ENCODE assay signal across 9 mouse cellular contexts in genomic region chr1:159570270-159570669, GRCm38 (mm10). TPM values are rescaled to one million over a fixed set of nuclear protein-coding genes. Genes with fewer than 3 reads are reported as not detected.
DNase-seq lines count a peak whose midpoint lies in the region; ATAC-seq lines count a peak whose summit lies in the region.
"Had no signal": no experiment of that assay in that cellular context is flagged by ENCODE, and none has a peak within 500 bp of the region (broad histone marks: within the 10 kb centered on the region; RNA-seq: fewer than 3 reads in every experiment).

No protein-coding gene starts in this region.

- intact Hi-C loops in heart, postnatal 36 days (cut with DNase I), result no loop called here
- intact Hi-C loops in left cerebral cortex, postnatal 10 days (cut with DNase I), result no loop called here

- no peak overlapping the region for H3K9ac ChIP-seq in heart, embryonic 14.5 days (ENCODE audit: low read length)
- no peak overlapping the region for H3K9ac ChIP-seq in forebrain, embryonic 12.5 days
- H3K9ac ChIP-seq in midbrain, embryonic 14.5 days (replicated peaks; ENCODE audit: low read length), result no peak overlapping the region

- no peak overlapping the region for H3K4me2 ChIP-seq in heart, embryonic 14.5 days (ENCODE audit: low read length)
- peak overlapping the region; percentile 17; the same call in 1 of the 2 replicates for H3K4me2 ChIP-seq in forebrain, embryonic 12.5 days
- 0 out of 2 replicates have a peak overlapping the region, but pooled peaks have one; percentile 16 for H3K4me2 ChIP-seq in midbrain, embryonic 14.5 days (ENCODE audit: low read length)

- 26% methylated on average over 8 of the region's 8 CpGs for WGBS in heart, embryonic 14.5 days
- 18% methylated on average over 8 of the region's 8 CpGs for WGBS in forebrain, embryonic 12.5 days
- WGBS in hindbrain, embryonic 10.5 days, result 34% methylated on average over 8 of the region's 8 CpGs
- 10% methylated on average over 8 of the region's 8 CpGs for WGBS in midbrain, embryonic 14.5 days

- H3K9me3 ChIP-seq in heart, embryonic 14.5 days (ENCODE audit: control insufficient read depth, low read length), result no peaks in the 10 kb centered on the region
- H3K9me3 ChIP-seq in forebrain, embryonic 12.5 days, result no peaks in the 10 kb centered on the region
- H3K9me3 ChIP-seq in hindbrain, embryonic 10.5 days, result no peaks in the 10 kb centered on the region
- no peaks in the 10 kb centered on the region for H3K9me3 ChIP-seq in midbrain, embryonic 14.5 days (ENCODE audit: control insufficient read depth, low read length)

- H3K4me3 ChIP-seq in heart, embryonic 14.5 days (ENCODE audit: control insufficient read depth in 1 of 2, insufficient read depth in 1 of 2, low read depth in 1 of 2, low read length in 2 of 2), result no peak overlapping the region
- no peak overlapping the region for H3K4me3 ChIP-seq in forebrain, embryonic 12.5 days (replicated peaks)
- H3K4me3 ChIP-seq in hindbrain, embryonic 10.5 days, result no peak overlapping the region
- H3K4me3 ChIP-seq in midbrain, embryonic 14.5 days (replicated peaks; ENCODE audit: low read depth, low read length), result no peak overlapping the region

- H3K4me1 ChIP-seq in heart, embryonic 14.5 days (ENCODE audit: control insufficient read depth in 2 of 2, insufficient read depth in 2 of 2, low read length in 2 of 2), result no peaks in the 10 kb centered on the region
- peaks cover 10% of the 10 kb centered on the region for H3K4me1 ChIP-seq in forebrain, embryonic 12.5 days
- H3K4me1 ChIP-seq in hindbrain, embryonic 10.5 days (replicated peaks), result peaks cover 8% of the 10 kb centered on the region; the same call in 1 of the 2 replicates
- H3K4me1 ChIP-seq in midbrain, embryonic 14.5 days (ENCODE audit: control insufficient read depth, insufficient read depth, low read length), result peaks cover 4% of the 10 kb centered on the region; the same call in 1 of the 2 replicates

- DNase-seq in heart, postnatal 36 days, result no peak
- no peak for DNase-seq in hindbrain, embryonic 10.5 days (ENCODE audit: low spot score)
- DNase-seq in midbrain, embryonic 14.5 days, result peak; percentile 62
- DNase-seq in thymus, postnatal 36 days, result no peak
- DNase-seq in kidney, adult 18-20 months, result no peak
- no peak for DNase-seq in left cerebral cortex, postnatal 10 days (ENCODE audit: extremely low spot score in 1 of 2, low spot score in 2 of 2)
- DNase-seq: cerebellum, postnatal 36 days had no signal

- ATAC-seq in heart, embryonic 14.5 days (ENCODE audit: insufficient number of reproducible peaks, insufficient read depth, low FRiP score, low read depth), result no peak
- ATAC-seq in forebrain, embryonic 12.5 days (ENCODE audit: low FRiP score), result peak; percentile 74
- no peak for ATAC-seq in midbrain, embryonic 14.5 days (ENCODE audit: low FRiP score, low TSS enrichment)

- H3K27me3 ChIP-seq in heart, embryonic 14.5 days (ENCODE audit: control insufficient read depth, insufficient read depth, low read length), result no peaks in the 10 kb centered on the region
- H3K27me3 ChIP-seq in forebrain, embryonic 12.5 days, result peaks cover 3% of the 10 kb centered on the region; the same call in 1 of the 2 replicates
- no peaks in the 10 kb centered on the region for H3K27me3 ChIP-seq in hindbrain, embryonic 10.5 days (ENCODE audit: insufficient read depth, poor library complexity, severe bottlenecking)
- H3K27me3 ChIP-seq in midbrain, embryonic 14.5 days (ENCODE audit: control insufficient read depth, insufficient read depth, low read length), result no peaks in the 10 kb centered on the region

- no peaks in the 10 kb centered on the region for H3K36me3 ChIP-seq in heart, embryonic 14.5 days (ENCODE audit: control insufficient read depth, insufficient read depth, low read length)
- H3K36me3 ChIP-seq in forebrain, embryonic 12.5 days (replicated peaks), result no peaks in the 10 kb centered on the region
- H3K36me3 ChIP-seq in hindbrain, embryonic 10.5 days, result no peaks in the 10 kb centered on the region
- no peaks in the 10 kb centered on the region for H3K36me3 ChIP-seq in midbrain, embryonic 14.5 days (ENCODE audit: control insufficient read depth, insufficient read depth, low read length)

- peak overlapping the region; percentile 20 to 37; a peak in 1 of 4 replicates for H3K27ac ChIP-seq in heart, embryonic 14.5 days (replicated peaks in 1 of 2; ENCODE audit: control insufficient read depth in 1 of 2, insufficient read depth in 1 of 2, low read depth in 2 of 2, low read length in 2 of 2)
- no peak overlapping the region for H3K27ac ChIP-seq in forebrain, embryonic 12.5 days
- H3K27ac ChIP-seq in hindbrain, embryonic 10.5 days, result peak overlapping the region; percentile 50
- H3K27ac ChIP-seq in midbrain, embryonic 14.5 days (replicated peaks; ENCODE audit: low read depth, low read length), result peak overlapping the region; percentile 2; the same call in 1 of the 2 replicates

RNA-seq across cellular contexts. Expression of gene Tnr, which starts 46.7 kb away (rescaled TPM):
- 0.04 TPM in 1 of 2 replicates, not detected in the other for polyA plus RNA-seq in heart, embryonic 14.5 days (2014; fragmentation: Nextera tagmentation; extraction: Ambion mirVana)
- under 1 TPM; 0.17 to 0.68 TPM for total RNA-seq in heart, postnatal 36 days (2021)
- polyA plus RNA-seq in forebrain, embryonic 12.5 days (2016; fragmentation: Nextera tagmentation; extraction: Ambion mirVana), result 0.75 and 1.4 TPM in 2 replicates
- polyA plus RNA-seq in hindbrain, embryonic 10.5 days (2016; fragmentation: Nextera tagmentation; extraction: Ambion mirVana), result 0.10 and 0.20 TPM in 2 replicates
- polyA plus RNA-seq in midbrain, embryonic 14.5 days (2014; fragmentation: Nextera tagmentation; extraction: Ambion mirVana), result 4.4 and 4.6 TPM in 2 replicates
- total RNA-seq in left cerebral cortex, postnatal 10 days (2021), result 100 to 1,000 TPM; 112 TPM
